Mouse (Mus musculus): ENCODE data around the gene Bst2.

Gene Bst2

GRCm38 (mm10) chr8:71519037-71519825 lies 18.0 kb downstream of the Bst2 start:
- 33% methylated on average over 10 of the region's 10 CpGs for WGBS

DNA sequence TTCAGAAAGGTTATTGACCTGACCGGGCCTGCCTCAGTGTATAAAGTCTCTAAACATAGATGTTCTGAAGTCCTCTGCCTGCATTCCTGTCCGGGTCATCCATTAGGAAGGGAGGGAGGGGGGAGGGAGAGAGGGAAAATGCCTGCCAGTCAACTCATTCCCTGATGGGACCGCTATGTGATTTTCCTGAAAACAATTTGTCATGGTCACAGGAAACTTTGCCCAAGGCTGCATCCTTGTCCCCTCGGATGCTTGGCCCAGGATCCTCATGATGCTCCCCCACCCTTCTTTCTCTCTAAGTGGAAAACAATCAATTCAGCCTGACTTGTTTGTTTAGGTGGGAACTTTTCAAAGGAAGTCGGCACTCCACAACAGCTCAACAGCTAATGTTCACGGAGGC lies 20.5 kb downstream of the Bst2 start:
- 51% methylated on average over 6 of the region's 6 CpGs for WGBS

DNA sequence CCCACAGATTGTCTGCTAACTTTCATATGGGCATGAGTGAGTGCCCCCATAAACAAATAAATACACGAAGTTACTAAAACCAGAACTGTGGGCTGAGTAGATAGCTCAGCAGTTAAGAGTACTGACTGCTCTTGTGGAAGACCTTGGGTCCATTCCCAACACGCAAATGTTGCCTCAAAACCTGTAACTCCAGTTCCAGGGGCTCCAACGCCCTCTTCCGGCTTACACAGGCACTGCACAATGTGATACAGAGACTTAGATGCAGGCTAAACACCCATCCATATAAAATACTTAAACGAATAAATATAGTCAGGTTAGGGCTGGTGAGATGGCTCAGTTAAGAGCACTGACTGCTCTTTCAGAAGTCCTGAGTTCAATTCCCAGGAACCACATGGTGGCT lies 22.2 kb downstream of the Bst2 start:
- 70% methylated on average over 5 of the region's 5 CpGs for WGBS

DNA sequence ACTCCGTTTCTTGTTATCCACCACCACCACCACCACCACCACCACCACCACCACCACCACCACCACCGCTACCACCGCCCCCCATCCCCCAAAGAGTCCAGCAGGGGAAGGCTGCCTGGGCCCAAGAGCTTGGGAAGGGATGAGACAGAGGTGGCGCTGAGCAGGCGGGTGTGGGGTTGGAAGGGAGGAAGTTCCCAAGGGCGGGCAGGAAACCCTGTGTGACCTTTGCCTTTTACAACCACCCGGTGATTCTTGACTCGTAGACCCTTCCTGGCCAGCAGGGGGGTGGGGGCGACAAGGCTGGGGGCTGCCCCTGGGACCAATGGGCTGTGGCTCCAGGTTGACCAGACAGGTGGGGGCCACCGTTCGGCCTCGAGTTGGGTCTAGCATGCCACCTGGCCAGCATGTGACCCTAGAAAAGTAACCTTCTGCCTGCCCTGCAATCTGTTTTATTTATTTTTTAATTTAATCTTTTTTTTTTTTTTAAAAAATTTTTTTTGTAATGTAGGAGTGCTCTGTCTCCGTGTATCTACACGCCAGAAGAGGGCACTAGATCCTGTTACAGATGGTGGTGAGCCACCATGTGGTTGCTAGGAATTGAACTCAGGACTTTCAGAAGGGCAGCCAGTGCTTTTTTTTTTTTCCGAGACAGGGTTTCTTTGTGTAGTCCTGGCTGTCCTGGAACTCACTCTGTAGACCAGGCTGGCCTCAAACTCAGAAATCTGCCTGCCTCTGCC lies 24.1 kb downstream of the Bst2 start:
- WGBS = 75% methylated on average over 15 of the region's 15 CpGs

DNA sequence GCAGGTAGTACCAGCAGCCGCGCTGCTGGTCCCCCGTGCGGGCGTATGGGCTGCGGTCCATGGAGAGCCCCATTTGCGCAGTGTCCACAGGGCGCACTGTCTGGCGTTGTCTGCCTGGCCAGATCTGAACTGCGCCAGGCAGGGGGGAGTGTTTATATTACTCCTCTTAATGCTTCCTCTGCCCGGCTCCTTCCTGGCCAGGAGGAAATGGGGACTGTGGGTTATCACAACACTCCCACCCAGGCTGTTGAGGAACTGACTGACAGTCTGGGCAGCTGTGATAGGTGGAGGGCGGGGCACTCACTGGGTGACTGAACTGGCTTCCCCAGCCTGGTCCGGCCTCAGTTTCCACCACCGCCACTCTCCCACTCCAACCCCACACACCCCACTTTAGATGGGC lies 25.6 kb downstream of the Bst2 start, which contains the start of gene Plvap:
Gene Plvap (minus strand): TSS at position 109 of the 400 bp plus-strand sequence.
- 62% methylated on average over 13 of the region's 14 CpGs for WGBS

- WGBS = 73% methylated on average over 2 of the region's 2 CpGs
Measured at GRCm38 (mm10) chr8:71509316-71509715, 27.9 kb downstream of the Bst2 start.

DNA sequence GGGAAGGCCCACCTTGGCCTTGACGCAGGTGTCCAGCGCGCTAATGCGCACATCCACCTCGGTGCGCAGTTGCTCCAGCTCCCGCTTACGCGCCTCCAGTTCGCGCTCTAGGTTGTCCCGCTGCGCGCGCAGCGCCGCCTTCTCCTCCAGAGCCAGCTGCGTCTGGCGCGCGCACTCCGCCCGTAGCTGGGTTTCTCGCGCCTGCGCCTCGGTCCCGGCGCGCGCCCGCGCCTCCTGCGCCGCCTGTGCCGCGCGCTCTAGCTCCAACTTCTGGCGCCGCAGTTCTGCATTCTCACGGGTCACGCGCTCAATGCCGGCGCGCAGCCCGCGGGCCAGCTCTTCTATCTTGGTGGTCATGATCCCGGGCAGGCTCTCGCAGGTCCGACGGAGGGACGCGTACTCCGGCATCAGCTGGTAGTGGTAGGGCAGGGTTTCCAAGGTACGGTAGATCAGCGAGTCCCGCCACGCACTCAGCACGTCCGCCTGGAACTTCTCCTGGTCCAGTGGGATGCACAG lies 29.6 kb downstream of the Bst2 start:
- WGBS = under 1% methylated on average over 61 of the region's 61 CpGs

- 69% methylated on average over 4 of the region's 4 CpGs for WGBS
Measured at GRCm38 (mm10) chr8:71505979-71506378, 31.3 kb downstream of the Bst2 start.

GRCm38 (mm10) chr8:71505326-71505725 lies 31.9 kb downstream of the Bst2 start:
- WGBS = 96% methylated on average over 4 of the region's 4 CpGs

DNA sequence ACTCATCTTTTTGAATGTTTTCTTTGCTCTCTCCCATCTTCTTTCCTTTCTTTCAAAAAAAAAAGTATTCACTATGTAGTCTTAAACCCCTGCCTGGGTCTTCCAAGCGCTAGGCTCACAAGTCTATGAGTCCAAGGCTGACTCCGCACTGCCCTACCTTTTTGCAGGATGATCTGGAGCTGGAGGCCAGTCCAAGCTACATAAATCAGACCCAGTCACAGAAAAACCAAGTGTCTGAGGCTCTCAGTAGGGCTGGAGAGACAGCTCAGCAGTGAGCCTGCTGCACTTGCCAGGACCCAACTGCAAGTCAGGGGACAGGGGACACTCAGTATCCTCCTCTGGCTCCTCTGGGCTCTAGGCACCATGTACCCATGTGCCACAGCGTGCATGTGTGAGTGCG lies 32.9 kb downstream of the Bst2 start:
- WGBS = 98% methylated on average over 4 of the region's 4 CpGs

DNA sequence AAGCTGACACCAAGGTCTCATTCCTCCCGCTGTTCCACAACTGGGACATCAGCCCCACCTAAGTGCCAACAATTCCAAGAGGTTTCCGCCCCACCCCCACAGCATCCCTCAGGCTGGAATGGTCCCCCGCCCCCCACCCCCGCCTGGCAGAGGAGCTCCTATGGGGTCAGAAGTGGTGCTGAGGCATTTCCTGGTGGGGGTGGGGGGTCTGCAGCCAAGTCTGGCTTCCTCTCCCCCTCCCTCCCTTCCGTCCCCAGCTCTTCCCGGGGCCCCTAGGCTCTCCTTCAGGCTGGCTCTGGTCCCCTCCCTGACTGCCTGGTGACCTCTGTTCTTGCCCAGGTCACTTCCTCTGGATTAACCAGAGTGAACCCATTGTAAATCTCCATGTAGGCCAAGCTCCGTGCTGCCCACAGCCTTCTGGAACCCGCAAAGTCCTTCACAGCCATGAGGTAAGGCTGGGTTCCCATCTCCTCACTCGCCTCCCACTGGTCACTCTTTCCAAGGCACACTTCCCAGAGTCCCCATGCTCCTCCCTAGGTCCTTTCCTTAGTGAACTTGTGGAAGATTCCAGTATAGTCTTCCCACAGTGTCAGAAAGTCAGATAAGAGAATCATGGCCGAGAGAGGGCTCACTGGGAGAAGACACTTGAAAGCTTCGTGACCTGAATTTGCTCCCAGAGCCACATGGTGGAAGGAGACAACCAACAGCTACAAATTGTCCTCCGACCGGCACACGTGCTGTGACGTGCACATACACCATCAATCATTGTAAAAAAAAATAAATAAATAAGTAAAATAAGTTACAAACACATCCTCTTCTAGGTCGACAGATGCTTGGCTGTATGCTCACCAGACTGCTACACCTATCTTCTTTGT lies 38.2 kb downstream of the Bst2 start:
- 54% methylated on average over 16 of the region's 16 CpGs for WGBS

- 35% methylated on average over 15 of the region's 15 CpGs for WGBS
Measured at GRCm38 (mm10) chr8:71497881-71498501, 39.3 kb downstream of the Bst2 start.

GRCm38 (mm10) chr8:71497077-71497645 lies 40.1 kb downstream of the Bst2 start:
- 96% methylated on average over 1 of the region's 1 CpGs for WGBS

- WGBS = 42% methylated on average over 11 of the region's 11 CpGs
Measured at GRCm38 (mm10) chr8:71496481-71496880, 40.8 kb downstream of the Bst2 start.

GRCm38 (mm10) chr8:71495811-71496210 lies 41.4 kb downstream of the Bst2 start:
- WGBS = 83% methylated on average over 5 of the region's 5 CpGs

DNA sequence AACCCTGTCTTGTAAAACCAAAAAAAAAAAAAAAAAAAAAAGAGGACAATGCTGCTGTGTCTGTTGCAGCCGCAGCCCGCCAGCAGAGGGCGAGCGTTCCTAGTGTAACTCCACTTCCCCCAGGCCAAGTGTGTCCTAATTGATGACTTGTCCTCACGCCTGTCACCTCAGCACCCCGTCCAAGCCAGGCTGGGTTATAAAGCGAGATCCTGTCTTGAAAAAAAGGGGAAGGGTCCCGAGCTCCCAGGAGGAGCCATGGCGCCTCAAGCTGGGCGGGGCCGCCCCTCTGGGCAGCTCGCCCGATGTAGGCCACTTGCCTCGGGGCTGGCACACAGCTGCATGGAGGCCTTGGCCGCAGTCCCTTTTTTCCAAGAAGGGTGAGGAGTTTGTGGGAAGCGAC lies 42.2 kb downstream of the Bst2 start:
- 10% methylated on average over 16 of the region's 16 CpGs for WGBS

GRCm38 (mm10) chr8:71488454-71488853 lies 48.8 kb downstream of the Bst2 start:
- WGBS = 1% methylated on average over 22 of the region's 22 CpGs

DNA sequence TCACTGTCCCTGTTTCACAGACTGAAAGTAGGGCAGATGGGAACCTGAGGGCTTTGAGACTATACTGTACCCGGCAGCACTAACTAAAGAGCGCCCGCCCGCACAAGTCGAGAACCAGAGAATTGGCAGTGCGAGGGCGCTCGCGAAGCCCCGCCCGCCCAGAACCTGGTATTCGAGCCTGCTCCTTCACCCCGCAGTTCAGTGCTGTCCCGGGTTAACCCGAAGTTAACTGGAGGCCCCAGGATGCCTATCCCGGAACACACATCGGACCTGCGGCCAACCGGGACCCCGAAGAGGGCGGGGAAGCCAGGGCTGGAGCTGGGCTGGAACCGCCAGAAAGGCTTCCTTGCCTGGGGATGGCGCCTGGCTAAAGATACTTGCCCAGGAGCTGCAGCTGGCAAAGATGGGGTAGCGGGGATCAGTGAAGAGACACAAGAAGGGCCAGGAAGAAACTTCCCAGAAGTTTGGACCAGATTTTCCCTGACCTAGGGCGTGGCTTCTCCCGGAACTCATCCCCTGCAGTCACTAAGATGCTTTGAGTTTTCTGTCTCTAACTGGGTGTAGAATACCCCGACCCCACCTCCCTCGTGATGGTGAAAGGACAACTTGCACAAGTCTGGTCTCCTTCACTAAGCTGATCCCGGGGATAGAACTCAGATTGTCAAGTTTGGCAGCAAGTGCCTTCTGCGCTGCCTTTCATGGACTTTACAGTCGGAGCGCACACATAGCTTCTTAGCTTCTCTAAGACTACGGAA lies 49.4 kb downstream of the Bst2 start, which contains the start of gene Gtpbp3:
Gene Gtpbp3 (plus strand): TSS at position 413 of the 755 bp plus-strand sequence.
- under 1% methylated on average over 33 of the region's 33 CpGs for WGBS

DNA sequence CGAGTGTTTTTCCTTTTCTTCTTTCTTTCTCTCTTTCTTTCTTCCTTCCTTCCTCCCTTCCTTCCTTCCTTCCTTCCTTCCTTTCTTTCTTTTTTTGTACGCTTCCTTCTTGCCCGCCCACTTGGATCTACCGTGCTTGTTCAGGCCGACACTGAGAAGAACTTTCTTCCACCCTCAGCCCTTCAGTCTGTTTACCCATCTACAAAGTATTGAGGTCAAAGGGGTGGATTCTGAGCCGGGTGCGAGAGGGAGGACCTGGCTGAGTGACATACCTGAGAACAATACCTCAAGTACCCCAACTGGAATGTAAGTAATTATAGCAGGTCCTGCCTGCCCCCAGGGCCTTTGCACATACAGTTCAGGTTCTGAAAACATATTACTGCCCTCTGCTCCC lies 51.1 kb downstream of the Bst2 start:
- WGBS = 3% methylated on average over 7 of the region's 7 CpGs
